Mouse (Mus musculus) CH12.LX (cell line): Measurements from ENCODE around the gene Prps1.

Source experiments
- CTCF ChIP-seq, 2 experiments: IDR thresholded peaks in 1 of 2; conservative IDR thresholded peaks in 1 of 2; 2 replicates each; pipeline ENCODE4 v1.5.1; 2011 to 2012; ENCODE audit warnings: low read depth in 2 of 2, low read length in 2 of 2, improper control_type of control experiment in 1 of 2, inconsistent platforms in 1 of 2, mild to moderate bottlenecking in 1 of 2, moderate library complexity in 1 of 2
- EP300 ChIP-seq: IDR thresholded peaks from 2 replicates; pipeline ENCODE4 v1.6.1; 2011; ENCODE audit warnings: low read length, improper control_type of control experiment
- HCFC1 ChIP-seq: IDR thresholded peaks from 2 replicates; pipeline ENCODE4 v1.6.1; 2012; ENCODE audit warnings: low read depth, mild to moderate bottlenecking, inconsistent platforms, low read length, improper control_type of control experiment
- MAFK ChIP-seq: IDR thresholded peaks from 2 replicates; pipeline ENCODE4 v1.6.1; 2011; ENCODE audit warnings: low read length, improper control_type of control experiment; ENCODE audit not compliant: insufficient replicate concordance
- PAX5 ChIP-seq: IDR thresholded peaks from 2 replicates; pipeline ENCODE4 v1.6.1; 2012; ENCODE audit warnings: low read length, inconsistent platforms, mixed read lengths
- POLR2AphosphoS2 ChIP-seq: IDR thresholded peaks from 2 replicates; pipeline ENCODE4 v1.6.1; 2011; ENCODE audit warnings: low read depth, low read length, improper control_type of control experiment
- RAD21 ChIP-seq: IDR thresholded peaks from 2 replicates; pipeline ENCODE4 v1.6.1; 2011; ENCODE audit warnings: low read depth, mild to moderate bottlenecking, low read length, improper control_type of control experiment, moderate library complexity
- SMC3 ChIP-seq: IDR thresholded peaks from 2 replicates; pipeline ENCODE4 v1.6.1; 2011; ENCODE audit warnings: low read depth, low read length, improper control_type of control experiment
- TCF12 ChIP-seq: IDR thresholded peaks from 2 replicates; pipeline ENCODE4 v1.6.1; 2014; ENCODE audit warnings: low read depth, mild to moderate bottlenecking, inconsistent platforms, low read length, improper control_type of control experiment
- USF1 ChIP-seq: IDR thresholded peaks from 2 replicates; pipeline ENCODE4 v1.6.1; 2014; ENCODE audit warnings: low read depth, mild to moderate bottlenecking, inconsistent platforms, low read length, improper control_type of control experiment
- USF2 ChIP-seq: conservative IDR thresholded peaks from 2 replicates; pipeline ENCODE4 v1.6.1; 2011; ENCODE audit warnings: low read depth, low read length, improper control_type of control experiment
- ZC3H11A ChIP-seq: IDR thresholded peaks from 2 replicates; pipeline ENCODE4 v1.6.1; 2012; ENCODE audit warnings: low read depth, mild to moderate bottlenecking, inconsistent platforms, low read length, improper control_type of control experiment
- ZNF384 ChIP-seq: IDR thresholded peaks from 2 replicates; pipeline ENCODE4 v1.6.1; 2012; ENCODE audit warnings: low read depth, low read length, improper control_type of control experiment, inconsistent platforms

DNA sequence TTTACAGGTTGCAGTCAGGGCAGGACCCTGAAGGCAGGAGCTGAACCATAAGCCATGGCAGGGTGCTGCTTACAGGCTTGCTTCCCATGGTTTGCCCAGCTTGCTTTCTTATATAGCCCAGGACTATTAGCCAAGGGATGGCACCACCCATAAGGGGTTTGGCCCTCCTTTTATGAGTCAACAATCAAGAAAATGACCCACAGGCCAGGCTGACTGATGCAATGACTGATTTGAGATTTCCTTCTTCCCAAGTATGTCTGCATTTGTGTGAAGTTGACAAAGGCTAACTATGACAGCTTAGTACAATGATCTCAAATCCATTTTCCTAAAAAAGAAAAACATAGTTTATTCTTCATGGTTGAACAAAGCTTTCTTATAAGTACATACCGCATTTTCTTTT, 32.8 kb downstream of the Prps1 start:
- TF ChIP-seq USF2 (no peak), USF1 (no peak), EP300 (no peak), TCF12 (no peak), MAFK (no peak), CTCF (conservative IDR thresholded peaks at IDR 0.05 in 1 of 2, IDR thresholded peaks at IDR 0.05 in 1 of 2; ENCODE audit: low read depth in 2 of 2, low read length in 2 of 2) (no peak), ZNF384 (no peak), HCFC1 (no peak), PAX5 (no peak), ZC3H11A (no peak), SMC3 (no peak), POLR2AphosphoS2 (no peak), RAD21 (no peak)
